Mouse (Mus musculus): ENCODE data around the gene Kctd17. TPM values are rescaled to one million over a fixed set of nuclear protein-coding genes. Genes with fewer than 3 reads are reported as not detected.

The Kctd17 gene
- polyA plus RNA-seq, 1 experiment: 31.4 TPM

DNA sequence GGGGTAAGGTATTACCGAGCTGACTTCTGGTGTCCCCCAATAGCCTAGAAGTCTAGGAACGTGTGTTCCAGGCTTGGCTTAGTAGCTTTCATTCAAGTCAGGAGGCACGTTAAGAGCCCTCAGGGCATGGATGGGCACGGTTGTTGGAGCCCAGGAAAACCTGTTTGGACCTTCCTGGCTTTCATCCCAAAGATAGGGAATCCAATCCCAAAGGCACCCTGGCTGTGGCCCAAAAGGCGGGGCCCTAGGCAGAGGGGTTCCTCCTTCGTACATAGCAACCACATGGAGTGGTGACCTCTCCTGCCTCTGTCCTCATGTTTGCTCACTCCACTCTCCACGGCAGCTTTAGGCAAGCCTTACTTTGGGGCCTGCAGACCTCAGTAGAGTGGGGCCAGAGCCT lies 25.9 kb upstream of the Kctd17 start:
- H3K27me3 ChIP-seq (ENCODE audit: control insufficient read depth, insufficient read depth, low read length, poor library complexity, severe bottlenecking): no peaks in the 10 kb centered on the region
- H3K9ac ChIP-seq (ENCODE audit: low read depth, poor library complexity, severe bottlenecking): no peak overlapping the region
- no peak overlapping the region for H3K27ac ChIP-seq (ENCODE audit: insufficient read depth, low read length)
- no peaks in the 10 kb centered on the region for H3K9me3 ChIP-seq (replicated peaks; ENCODE audit: control insufficient read depth, insufficient read depth, low read length, poor library complexity, severe bottlenecking)
- H3K36me3 ChIP-seq (ENCODE audit: control insufficient read depth, insufficient read depth, low read length, poor library complexity, severe bottlenecking): no peaks in the 10 kb centered on the region
- H3K4me1 ChIP-seq (ENCODE audit: control insufficient read depth, insufficient read depth, low read length): peaks cover 5% of the 10 kb centered on the region
- no peak overlapping the region for H3K4me3 ChIP-seq (ENCODE audit: low read depth, low read length)
- TF ChIP-seq POLR2A (IDR thresholded peaks at IDR 0.05; ENCODE audit: insufficient read depth, low read length): no peak

DNA sequence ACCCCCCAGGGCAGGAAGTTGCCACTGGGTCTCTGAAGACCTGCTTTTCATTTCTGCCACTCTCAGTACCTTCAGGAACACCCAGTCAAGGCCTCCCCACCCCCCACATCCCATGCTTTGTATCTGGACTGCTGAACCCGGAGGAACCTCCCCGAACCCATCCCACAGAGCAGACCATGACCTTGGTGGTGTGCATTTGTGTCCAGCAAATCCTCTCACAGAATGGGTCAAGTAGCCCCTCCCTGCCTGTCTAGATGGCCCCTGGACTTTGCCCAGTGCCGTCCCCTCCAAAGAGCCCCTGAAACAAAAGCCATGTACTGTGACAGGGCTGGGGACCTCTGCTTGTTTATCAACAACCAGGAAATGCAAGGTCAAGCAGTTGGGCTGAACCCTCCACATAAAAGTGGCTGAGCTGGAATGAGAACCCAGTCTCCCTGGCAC lies 25.0 kb upstream of the Kctd17 start:
- no peak overlapping the region for H3K27ac ChIP-seq (ENCODE audit: insufficient read depth, low read length)
- TF ChIP-seq CTCF (IDR thresholded peaks at IDR 0.05; ENCODE audit: low read depth, low read length) (no peak), POLR2A (IDR thresholded peaks at IDR 0.05; ENCODE audit: insufficient read depth, low read length) (no peak), EP300 (IDR thresholded peaks at IDR 0.05; ENCODE audit: insufficient read depth, low read depth, low read length) (peak; percentile 52; the same call in 1 of the 2 replicates)
- H3K9me3 ChIP-seq (replicated peaks; ENCODE audit: control insufficient read depth, insufficient read depth, low read length, poor library complexity, severe bottlenecking): no peaks in the 10 kb centered on the region
- H3K9ac ChIP-seq (ENCODE audit: low read depth, poor library complexity, severe bottlenecking): no peak overlapping the region
- H3K4me1 ChIP-seq (ENCODE audit: control insufficient read depth, insufficient read depth, low read length): peaks cover 5% of the 10 kb centered on the region
- H3K36me3 ChIP-seq (ENCODE audit: control insufficient read depth, insufficient read depth, low read length, poor library complexity, severe bottlenecking): no peaks in the 10 kb centered on the region
- H3K27me3 ChIP-seq (ENCODE audit: control insufficient read depth, insufficient read depth, low read length, poor library complexity, severe bottlenecking): no peaks in the 10 kb centered on the region
- no peak overlapping the region for H3K4me3 ChIP-seq (ENCODE audit: low read depth, low read length)

DNA sequence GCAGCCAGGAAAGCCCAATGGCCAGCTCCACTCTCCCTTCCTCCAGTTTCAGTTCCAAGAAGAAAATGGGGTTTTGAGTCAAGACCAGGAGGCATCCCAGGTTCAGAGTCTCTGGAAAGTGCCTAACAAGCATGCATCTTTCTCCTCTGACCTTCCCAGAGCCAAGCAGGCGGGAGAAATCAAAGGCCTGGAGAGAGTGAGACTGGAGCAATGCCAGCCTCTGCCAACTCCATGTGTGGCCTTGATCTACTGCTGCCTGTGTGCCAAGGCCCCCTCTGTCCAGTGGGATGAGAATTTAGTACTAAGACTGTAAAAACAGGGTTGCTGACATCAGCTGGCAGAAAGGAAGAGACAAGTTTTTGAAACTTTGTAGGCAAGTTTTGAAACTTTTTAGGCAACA lies 24.5 kb upstream of the Kctd17 start:
- Histone ChIP-seq H3K27me3 (ENCODE audit: control insufficient read depth, insufficient read depth, low read length, poor library complexity, severe bottlenecking) (no peaks in the 10 kb centered on the region), H3K4me1 (ENCODE audit: control insufficient read depth, insufficient read depth, low read length) (peaks cover 5% of the 10 kb centered on the region), H3K4me3 (ENCODE audit: low read depth, low read length) (no peak overlapping the region), H3K9ac (ENCODE audit: low read depth, poor library complexity, severe bottlenecking) (no peak overlapping the region), H3K36me3 (ENCODE audit: control insufficient read depth, insufficient read depth, low read length, poor library complexity, severe bottlenecking) (no peaks in the 10 kb centered on the region), H3K27ac (ENCODE audit: insufficient read depth, low read length) (no peak overlapping the region), H3K9me3 (replicated peaks; ENCODE audit: control insufficient read depth, insufficient read depth, low read length, poor library complexity, severe bottlenecking) (no peaks in the 10 kb centered on the region)
- TF ChIP-seq POLR2A (IDR thresholded peaks at IDR 0.05; ENCODE audit: insufficient read depth, low read length) (no peak), EP300 (IDR thresholded peaks at IDR 0.05; ENCODE audit: insufficient read depth, low read depth, low read length) (no peak), CTCF (IDR thresholded peaks at IDR 0.05; ENCODE audit: low read depth, low read length) (no peak)

DNA sequence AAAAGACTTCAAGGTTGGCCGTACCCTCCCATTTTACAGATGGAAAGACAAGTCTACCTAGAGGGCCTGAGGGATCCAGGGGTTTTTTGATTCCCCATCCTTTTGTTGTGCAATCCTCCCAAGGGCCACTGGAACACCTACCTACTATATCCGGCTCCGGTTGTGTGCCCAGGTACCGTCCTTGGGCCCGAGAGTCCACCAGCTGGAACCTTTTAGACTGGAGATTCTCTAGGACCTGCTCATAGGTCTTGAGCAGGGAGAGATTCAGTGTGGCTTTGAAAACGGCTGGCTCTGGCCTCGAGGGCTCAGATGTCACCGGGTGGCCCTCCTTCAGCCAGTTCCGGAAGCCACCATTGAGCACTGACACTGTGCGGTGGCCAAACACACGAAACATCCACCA lies 23.3 kb upstream of the Kctd17 start:
- no peak overlapping the region for H3K27ac ChIP-seq (ENCODE audit: insufficient read depth, low read length)
- H3K4me3 ChIP-seq (ENCODE audit: low read depth, low read length): peak overlapping the region; percentile 91

DNA sequence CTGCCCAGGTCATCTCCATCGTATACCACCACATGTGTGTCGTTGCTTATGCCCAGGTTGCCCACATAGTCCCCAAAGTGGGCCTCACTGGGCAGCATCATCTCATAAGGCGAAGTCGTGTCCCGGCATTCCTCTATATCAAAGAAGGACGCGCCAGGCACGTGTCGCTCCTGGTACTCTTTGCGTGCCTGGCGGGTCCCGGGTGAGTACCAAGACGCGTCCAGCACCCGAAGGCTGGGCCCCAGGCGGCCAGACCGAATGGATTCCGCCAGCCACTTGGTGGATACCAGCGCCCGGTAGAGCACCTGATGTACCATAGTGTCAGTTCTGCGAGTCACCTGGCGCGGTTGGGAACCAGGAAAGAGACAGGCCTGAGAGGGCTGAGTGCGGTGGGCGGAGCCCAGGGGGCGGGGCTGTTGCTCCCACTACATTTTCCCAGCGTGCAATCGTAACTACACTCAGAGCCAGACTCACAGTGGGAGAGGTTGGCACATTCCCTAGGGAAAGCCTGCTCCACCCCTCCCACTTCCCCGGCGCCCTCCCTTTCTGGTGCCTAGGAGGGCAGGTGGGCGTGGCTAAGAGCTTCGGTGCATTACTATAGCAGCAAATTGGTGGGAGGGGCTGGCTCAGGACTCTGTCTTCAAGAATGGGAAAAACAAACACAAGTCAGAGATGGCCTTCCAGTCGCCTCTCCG lies 22.7 kb upstream of the Kctd17 start, which contains the start of gene Tst:
TSS of gene Tst (minus strand) at position 391 of the 695 bp plus-strand sequence.
- Histone ChIP-seq H3K36me3 (ENCODE audit: control insufficient read depth, insufficient read depth, low read length, poor library complexity, severe bottlenecking) (no peaks in the 10 kb centered on the region), H3K27me3 (ENCODE audit: control insufficient read depth, insufficient read depth, low read length, poor library complexity, severe bottlenecking) (no peaks in the 10 kb centered on the region), H3K27ac (ENCODE audit: insufficient read depth, low read length) (peak within 1 kb of the TSS; percentile 87), H3K9me3 (replicated peaks; ENCODE audit: control insufficient read depth, insufficient read depth, low read length, poor library complexity, severe bottlenecking) (no peaks in the 10 kb centered on the region), H3K4me1 (ENCODE audit: control insufficient read depth, insufficient read depth, low read length) (peaks cover 5% of the 10 kb centered on the region), H3K4me3 (ENCODE audit: low read depth, low read length) (peak within 1 kb of the TSS; percentile 91), H3K9ac (ENCODE audit: low read depth, poor library complexity, severe bottlenecking) (peak within 1 kb of the TSS; percentile 79)
- 0 out of 2 replicates have a peak, but pooled peaks have one; percentile 41 for TF ChIP-seq EP300 (IDR thresholded peaks at IDR 0.05; ENCODE audit: insufficient read depth, low read depth, low read length)
- TF ChIP-seq POLR2A (IDR thresholded peaks at IDR 0.05; ENCODE audit: insufficient read depth, low read length): no peak

More for the DNA sequence above, 23.3 kb upstream of the Kctd17 start:
- Histone ChIP-seq H3K9me3 (replicated peaks; ENCODE audit: control insufficient read depth, insufficient read depth, low read length, poor library complexity, severe bottlenecking) (no peaks in the 10 kb centered on the region), H3K9ac (ENCODE audit: low read depth, poor library complexity, severe bottlenecking) (peak overlapping the region; percentile 47), H3K36me3 (ENCODE audit: control insufficient read depth, insufficient read depth, low read length, poor library complexity, severe bottlenecking) (no peaks in the 10 kb centered on the region), H3K4me1 (ENCODE audit: control insufficient read depth, insufficient read depth, low read length) (peaks cover 5% of the 10 kb centered on the region), H3K27me3 (ENCODE audit: control insufficient read depth, insufficient read depth, low read length, poor library complexity, severe bottlenecking) (no peaks in the 10 kb centered on the region)
- no peak for TF ChIP-seq POLR2A (IDR thresholded peaks at IDR 0.05; ENCODE audit: insufficient read depth, low read length)
- TF ChIP-seq EP300 (IDR thresholded peaks at IDR 0.05; ENCODE audit: insufficient read depth, low read depth, low read length): no peak
- TF ChIP-seq CTCF (IDR thresholded peaks at IDR 0.05; ENCODE audit: low read depth, low read length): no peak

DNA sequence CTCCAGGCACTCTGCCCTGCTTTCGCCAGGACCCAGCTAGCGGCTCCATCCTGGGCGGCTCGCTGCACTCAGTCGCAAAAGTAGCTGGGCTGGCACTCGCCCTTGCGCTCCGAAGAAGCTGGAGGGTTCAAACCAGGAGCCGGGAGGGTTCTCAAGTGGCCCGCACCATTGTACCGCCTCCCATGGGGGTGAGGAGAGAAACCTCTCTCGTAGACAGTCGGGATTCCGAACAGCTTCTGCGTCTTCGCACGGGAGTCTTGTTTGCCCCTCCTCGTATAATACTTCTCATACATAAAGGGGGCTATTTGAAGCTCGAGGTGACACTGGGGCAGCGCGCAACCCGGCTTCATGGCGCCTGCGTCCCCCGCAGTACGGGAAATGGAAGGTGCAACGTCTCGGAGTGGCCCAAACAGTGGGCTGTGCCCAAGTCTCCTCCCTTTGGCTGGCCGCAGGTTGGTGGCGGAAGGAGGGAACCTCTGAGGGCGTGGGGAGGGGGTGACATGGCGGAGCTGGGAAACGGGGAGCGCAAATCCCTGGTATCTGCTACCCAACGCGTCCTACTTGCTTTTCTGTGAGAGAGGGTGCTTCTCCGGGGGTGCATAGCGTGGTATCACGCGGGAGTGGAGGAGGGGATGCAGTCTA lies 21.9 kb upstream of the Kctd17 start, which contains the start of gene Mpst:
TSS of gene Mpst (plus strand) at position 124 of the 642 bp plus-strand sequence.
- H3K27ac ChIP-seq (ENCODE audit: insufficient read depth, low read length): peak within 1 kb of the TSS; percentile 87
- H3K9me3 ChIP-seq (replicated peaks; ENCODE audit: control insufficient read depth, insufficient read depth, low read length, poor library complexity, severe bottlenecking): no peaks in the 10 kb centered on the region
- peak within 1 kb of the TSS; percentile 91 for H3K4me3 ChIP-seq (ENCODE audit: low read depth, low read length)
- no peak for TF ChIP-seq CTCF (IDR thresholded peaks at IDR 0.05; ENCODE audit: low read depth, low read length)
- TF ChIP-seq POLR2A (IDR thresholded peaks at IDR 0.05; ENCODE audit: insufficient read depth, low read length): peak; percentile 79
- TF ChIP-seq EP300 (IDR thresholded peaks at IDR 0.05; ENCODE audit: insufficient read depth, low read depth, low read length): no peak
- peak within 1 kb of the TSS; percentile 79 for H3K9ac ChIP-seq (ENCODE audit: low read depth, poor library complexity, severe bottlenecking)
- H3K27me3 ChIP-seq (ENCODE audit: control insufficient read depth, insufficient read depth, low read length, poor library complexity, severe bottlenecking): no peaks in the 10 kb centered on the region
- peaks cover 5% of the 10 kb centered on the region for H3K4me1 ChIP-seq (ENCODE audit: control insufficient read depth, insufficient read depth, low read length)
- H3K36me3 ChIP-seq (ENCODE audit: control insufficient read depth, insufficient read depth, low read length, poor library complexity, severe bottlenecking): no peaks in the 10 kb centered on the region

Data from ES-Bruce4 (cell line).